Mouse (Mus musculus): ENCODE data around the gene Spock1.

GRCm38 (mm10) chr13:57685201-57685600 is 222.9 kb downstream of the Spock1 start:
- TF ChIP-seq CTCF (IDR thresholded peaks at IDR 0.05; ENCODE audit: extremely low read depth, insufficient read depth, insufficient read length, insufficient replicate concordance) (no peak), POLR2A (IDR thresholded peaks at IDR 0.05; ENCODE audit: low read depth, low read length) (no peak)

All from spleen, adult 2 months (tissue).